Mouse (Mus musculus) heart, adult 2 months (tissue): ENCODE data around the gene Zc3h10. TPM values are rescaled to one million over a fixed set of nuclear protein-coding genes. Genes with fewer than 3 reads are reported as not detected.
A peak's percentile ranks its signal among the peaks of the same experiment; 100 is the strongest.
"Not testable (repeated sequence)": the region's sequence is repeated elsewhere in the genome, so short reads cannot be mapped to it uniquely, and the experiment has no call there.

Experiments used
- DNase-seq, 2 experiments: peaks; one replicate each; pipeline ENCODE4 v3.0.0; 2021
- H3K27ac ChIP-seq: fragments of 200-600 bp; 2 replicates; pipeline ENCODE4 v1.8.1; 2022
- H3K27me3 ChIP-seq: fragments of 200-500 bp; 2 replicates; pipeline ENCODE4 v1.6.1; 2012; ENCODE audit warnings: mild to moderate bottlenecking, low read length, inconsistent platforms, mixed read lengths; ENCODE audit not compliant: control insufficient read depth, insufficient read depth
- H3K36me3 ChIP-seq: fragments of 200-500 bp; 2 replicates; pipeline ENCODE4 v1.6.1; 2012; ENCODE audit warnings: low read length, inconsistent platforms; ENCODE audit not compliant: control insufficient read depth, insufficient read depth
- H3K4me1 ChIP-seq: fragments of 200-500 bp; 2 replicates; pipeline ENCODE4 v1.6.1; 2011; ENCODE audit warnings: low read length; ENCODE audit not compliant: control insufficient read depth, insufficient read depth
- H3K4me3 ChIP-seq: fragments of 200-600 bp; 2 replicates; pipeline ENCODE4 v1.8.1; 2022
- H3K79me2 ChIP-seq: fragments of 200-500 bp; replicated peaks from 2 replicates; pipeline ENCODE4 v1.6.1; 2012; ENCODE audit warnings: mild to moderate bottlenecking, inconsistent platforms, low read length, moderate library complexity, mixed read lengths; ENCODE audit not compliant: control insufficient read depth, insufficient read depth
- H3K9ac ChIP-seq: fragments of 200-500 bp; 2 replicates; pipeline ENCODE4 v1.6.1; 2012; ENCODE audit warnings: low read depth, mild to moderate bottlenecking, control low read depth, inconsistent platforms, low read length, mixed read lengths
- CTCF ChIP-seq: fragments of 200-600 bp; IDR thresholded peaks from 2 replicates; pipeline ENCODE4 v1.8.1; 2022; ENCODE audit warnings: antibody characterized with exemption, mild to moderate bottlenecking, moderate library complexity
- EP300 ChIP-seq: fragments of 200-500 bp; IDR thresholded peaks from 2 replicates; pipeline ENCODE4 v1.6.1; 2011; ENCODE audit warnings: low read depth, low read length, control low read depth; ENCODE audit not compliant: insufficient read depth
- POLR2A ChIP-seq: fragments of 200-500 bp; IDR thresholded peaks from 2 replicates; pipeline ENCODE4 v1.6.1; 2011; ENCODE audit warnings: mild to moderate bottlenecking, low read depth, low read length, control low read depth; ENCODE audit not compliant: insufficient read depth
- WGBS: fragments of 180-500 bp; shearing (Covaris S2); methylation state at CpG from one replicate; pipeline ENCODE4 v1.1.7; 2018; 5-methylcytosine and 5-hydroxymethylcytosine counted together
- intact Hi-C: fragments of 180-260 bp; cut with DNase I; formaldehyde crosslinking; loops from one replicate; pipeline ENCODE4 v1.15.1; 2025
- microRNA-seq, 2 experiments: library from miRNA; unstranded; fragments of <30 nt; microRNA quantifications; one replicate each; pipeline ENCODE4 v1.2.0; 2021
- polyA plus RNA-seq: library from polyadenylated mRNA; depleted of rRNA; stranded (reverse); fragments of >200 nt; gene quantifications from 2 replicates; pipeline ENCODE4 v1.2.3, GENCODE M21; 2012; rRNA removed
- total RNA-seq, 2 experiments: library from RNA; stranded (reverse); gene quantifications; 2 replicates each; pipeline ENCODE4 v1.2.3; 2021

Gene Zc3h10
- total and polyA plus RNA-seq, 3 experiments, result 6.8 to 7.6 (median 7.5) TPM

GRCm38 (mm10) chr10:128492633-128493311 lies 54.8 kb downstream of the Zc3h10 start:
- Histone ChIP-seq H3K79me2 (no peaks in the 10 kb centered on the region; the same call in 1 of the 2 replicates), H3K27me3 (no peaks in the 10 kb centered on the region), H3K36me3 (peaks cover 11% of the 10 kb centered on the region), H3K4me3 (peak overlapping the region; percentile 99), H3K4me1 (peaks cover 19% of the 10 kb centered on the region), H3K27ac (peak overlapping the region; percentile 100), H3K9ac (peak overlapping the region; percentile 66)
- peak; percentile 75 to 82 for DNase-seq
- intact Hi-C loops, result loop anchor here (2.0 to 10.0 kb wide), 3 partner anchors 32 to 398 kb away; partner anchors contain the start of genes Baz2a and Esyt1
- whole genome bisulfite sequencing, result 2% methylated on average over 12 of the region's 12 CpGs
- no peak for TF ChIP-seq EP300
- TF ChIP-seq POLR2A, result peak; percentile 68; the same call in 1 of the 2 replicates
- TF ChIP-seq CTCF, result no peak

- peaks cover 19% of the 10 kb centered on the region for H3K4me1 ChIP-seq
- peak overlapping the region; percentile 99 for H3K4me3 ChIP-seq
- intact Hi-C loops, result loop anchor here (2.0 to 10.0 kb wide), 3 partner anchors 31 to 397 kb away; partner anchors contain the start of genes Baz2a and Esyt1
- DNase-seq, H3K79me2 ChIP-seq, H3K27me3 ChIP-seq: not testable (repeated sequence)
- H3K9ac ChIP-seq, result peak overlapping the region; percentile 66
- peaks cover 11% of the 10 kb centered on the region for H3K36me3 ChIP-seq
- H3K27ac ChIP-seq, result peak overlapping the region; percentile 100
- 6% methylated on average over 8 of the region's 8 CpGs for WGBS
These were observed 55.5 kb downstream of the Zc3h10 start for GRCm38 (mm10) chr10:128492051-128492450.

Small RNA genes lying within 50 kb of the gene (microRNA-seq; reads per million reads assigned to microRNA genes)
- gene Gm47275, result 0 to 0.39 reads per million in 2 experiments
- gene Mir6916, result 0 to 1.2 reads per million in 2 experiments
- gene Mir6917, result 0 reads per million in 2 experiments

Other genes with a start within 250 kb of the Zc3h10 start
- gene Il23a, start 249.0 kb downstream of the Zc3h10 start, total RNA-seq, result under 1 TPM in 1 of 2 experiments, not detected in 1; 0.16 TPM
- gene Il23a, start 249.0 kb downstream of the Zc3h10 start, polyA plus RNA-seq, result 0.12 TPM in 1 of 2 replicates, not detected in the other
- 1 to 10 TPM; 6.5 to 6.9 TPM for gene Pan2, start 244.4 kb downstream of the Zc3h10 start, total RNA-seq
- 15.2 and 19.8 TPM in 2 replicates for gene Pan2, start 244.4 kb downstream of the Zc3h10 start, polyA plus RNA-seq
- gene Cnpy2, start 225.3 kb downstream of the Zc3h10 start, total RNA-seq, result 10 to 100 TPM; 58.9 to 65.3 TPM
- 27.8 and 48.0 TPM in 2 replicates for gene Cnpy2, start 225.3 kb downstream of the Zc3h10 start, polyA plus RNA-seq
- gene Cs, start 210.0 kb downstream of the Zc3h10 start, total RNA-seq, result 1,000 to 10,000 TPM in 1 of 2 experiments, 100 to 1,000 TPM in 1; 947 to 1,091 TPM
- gene Cs, start 210.0 kb downstream of the Zc3h10 start, polyA plus RNA-seq, result 1,148 and 1,658 TPM in 2 replicates
- 100 to 1,000 TPM; 332 to 391 TPM for gene Coq10a, start 178.8 kb downstream of the Zc3h10 start, total RNA-seq
- gene Coq10a, start 178.8 kb downstream of the Zc3h10 start, polyA plus RNA-seq, result 356 and 500 TPM in 2 replicates
- 10 to 100 TPM; 41.8 to 47.5 TPM for gene Ankrd52, start 170.7 kb downstream of the Zc3h10 start, total RNA-seq
- gene Ankrd52, start 170.7 kb downstream of the Zc3h10 start, polyA plus RNA-seq, result 29.2 and 34.6 TPM in 2 replicates
- not detected for gene Slc39a5, start 146.5 kb downstream of the Zc3h10 start, total RNA-seq
- gene Slc39a5, start 146.5 kb downstream of the Zc3h10 start, polyA plus RNA-seq, result not detected in 2 replicates
- 10 to 100 TPM; 45.2 to 48.2 TPM for gene Nabp2, start 136.3 kb downstream of the Zc3h10 start, total RNA-seq
- 25.0 and 25.1 TPM in 2 replicates for gene Nabp2, start 136.3 kb downstream of the Zc3h10 start, polyA plus RNA-seq
- 10 to 100 TPM; 15.8 to 16.9 TPM for gene Rnf41, start 136.1 kb downstream of the Zc3h10 start, total RNA-seq
- gene Rnf41, start 136.1 kb downstream of the Zc3h10 start, polyA plus RNA-seq, result 12.5 and 17.8 TPM in 2 replicates
- gene Smarcc2, start 88.5 kb downstream of the Zc3h10 start, total RNA-seq, result 10 to 100 TPM; 75.5 to 77.6 TPM
- 49.1 and 61.1 TPM in 2 replicates for gene Smarcc2, start 88.5 kb downstream of the Zc3h10 start, polyA plus RNA-seq
- 100 to 1,000 TPM; 242 to 302 TPM for gene Myl6, start 53.6 kb downstream of the Zc3h10 start, total RNA-seq
- gene Myl6, start 53.6 kb downstream of the Zc3h10 start, polyA plus RNA-seq, result 379 and 468 TPM in 2 replicates
- 1 to 10 TPM; 3.5 to 3.8 TPM for gene Myl6b, start 49.1 kb downstream of the Zc3h10 start, total RNA-seq
- gene Myl6b, start 49.1 kb downstream of the Zc3h10 start, polyA plus RNA-seq, result 2.9 and 4.1 TPM in 2 replicates
- gene Esyt1, start 21.9 kb downstream of the Zc3h10 start, total RNA-seq, result 10 to 100 TPM; 16.4 to 17.9 TPM
- 23.6 and 24.7 TPM in 2 replicates for gene Esyt1, start 21.9 kb downstream of the Zc3h10 start, polyA plus RNA-seq
- 1,000 to 10,000 TPM; 1,453 to 1,598 TPM for gene Rpl41, start 1.5 kb upstream of the Zc3h10 start, total RNA-seq
- gene Rpl41, start 1.5 kb upstream of the Zc3h10 start, polyA plus RNA-seq, result 853 and 867 TPM in 2 replicates
- 10 to 100 TPM; 39.4 to 44.2 TPM for gene Pa2g4, start 18.2 kb upstream of the Zc3h10 start, total RNA-seq
- 19.5 and 35.6 TPM in 2 replicates for gene Pa2g4, start 18.2 kb upstream of the Zc3h10 start, polyA plus RNA-seq
- gene Erbb3, start 41.9 kb upstream of the Zc3h10 start, total RNA-seq, result 1 to 10 TPM; 6.3 to 8.2 TPM
- gene Erbb3, start 41.9 kb upstream of the Zc3h10 start, polyA plus RNA-seq, result 5.5 and 7.7 TPM in 2 replicates
- gene Rps26, start 79.0 kb upstream of the Zc3h10 start, total RNA-seq, result 100 to 1,000 TPM; 229 to 279 TPM
- gene Rps26, start 79.0 kb upstream of the Zc3h10 start, polyA plus RNA-seq, result 315 and 337 TPM in 2 replicates
- gene Ikzf4, start 98.2 kb upstream of the Zc3h10 start, total RNA-seq, result 1 to 10 TPM in 1 of 2 experiments, under 1 TPM in 1; 0.97 to 1.8 TPM
- 0.88 TPM in 2 replicates for gene Ikzf4, start 98.2 kb upstream of the Zc3h10 start, polyA plus RNA-seq
- 10 to 100 TPM; 25.6 to 26.6 TPM for gene Suox, start 126.3 kb upstream of the Zc3h10 start, total RNA-seq
- 21.8 and 37.9 TPM in 2 replicates for gene Suox, start 126.3 kb upstream of the Zc3h10 start, polyA plus RNA-seq
- gene Rab5b, start 148.5 kb upstream of the Zc3h10 start, total RNA-seq, result 10 to 100 TPM; 72.8 to 80.0 TPM
- gene Rab5b, start 148.5 kb upstream of the Zc3h10 start, polyA plus RNA-seq, result 68.9 and 111 TPM in 2 replicates
- gene Pmel, start 156.4 kb upstream of the Zc3h10 start, total RNA-seq, result under 1 TPM; 0.43 to 0.50 TPM
- 0.59 and 0.66 TPM in 2 replicates for gene Pmel, start 156.4 kb upstream of the Zc3h10 start, polyA plus RNA-seq
- 10 to 100 TPM in 1 of 2 experiments, 1 to 10 TPM in 1; 8.5 to 10.9 TPM for gene Cdk2, start 157.3 kb upstream of the Zc3h10 start, total RNA-seq
- 10.0 and 17.5 TPM in 2 replicates for gene Cdk2, start 157.3 kb upstream of the Zc3h10 start, polyA plus RNA-seq
- gene Dgka, start 197.1 kb upstream of the Zc3h10 start, total RNA-seq, result 10 to 100 TPM; 11.2 to 12.6 TPM
- 17.5 and 20.3 TPM in 2 replicates for gene Dgka, start 197.1 kb upstream of the Zc3h10 start, polyA plus RNA-seq
- 1 to 10 TPM; 8.6 to 9.4 TPM for gene Pym1, start 200.1 kb upstream of the Zc3h10 start, total RNA-seq
- 7.9 and 10.8 TPM in 2 replicates for gene Pym1, start 200.1 kb upstream of the Zc3h10 start, polyA plus RNA-seq
- gene Mmp19, start 243.1 kb upstream of the Zc3h10 start, total RNA-seq, result 1 to 10 TPM; 2.8 to 4.4 TPM
- gene Mmp19, start 243.1 kb upstream of the Zc3h10 start, polyA plus RNA-seq, result 3.1 and 4.4 TPM in 2 replicates